Mouse (Mus musculus) lung, postnatal 0 days (tissue): Measurements from ENCODE around the gene Fyb.

Experiments
- CTCF ChIP-seq: IDR thresholded peaks from 2 replicates; pipeline ENCODE4 v1.5.1; 2016; ENCODE audit warnings: antibody characterized with exemption, mild to moderate bottlenecking
- EP300 ChIP-seq: IDR thresholded peaks from 2 replicates; pipeline ENCODE4 v1.6.1; 2016; ENCODE audit warnings: antibody characterized with exemption, mild to moderate bottlenecking, control low read depth

DNA sequence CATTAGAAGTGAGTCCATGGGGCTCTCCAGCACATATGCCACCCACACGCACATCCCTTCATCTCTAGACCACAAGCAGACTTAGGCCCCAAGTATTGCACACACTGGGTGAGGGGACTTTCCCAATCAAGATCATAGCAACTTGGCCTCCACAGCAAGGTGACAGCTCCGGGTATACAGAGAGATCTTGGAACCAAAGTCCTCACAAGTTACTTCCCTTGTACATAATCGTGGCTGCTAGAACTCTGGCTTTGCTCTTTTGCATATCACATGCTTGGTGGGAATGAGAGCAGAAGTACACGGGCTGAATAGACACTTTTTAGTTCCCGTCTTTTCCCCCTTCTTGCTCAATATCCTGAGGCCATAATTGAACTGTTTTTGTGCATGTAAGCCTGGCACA, 46.4 kb downstream of the Fyb start:
- TF ChIP-seq EP300 (no peak), CTCF (no peak)
